Mouse (Mus musculus) stomach, postnatal 0 days (tissue): ENCODE results near the gene Tnip1.

ENCODE experiments used
- CTCF ChIP-seq: IDR thresholded peaks from 2 replicates; pipeline ENCODE4 v1.5.1; 2016; ENCODE audit warnings: antibody characterized with exemption, low read depth, mild to moderate bottlenecking, moderate library complexity
- EP300 ChIP-seq: optimal IDR thresholded peaks from 2 replicates; pipeline ENCODE3; 2016; ENCODE audit warnings: antibody characterized with exemption

GRCm38 (mm10) chr11:54930318-54930979 is 32.3 kb downstream of the Tnip1 start:
- TF ChIP-seq CTCF (peak; percentile 88), EP300 (no peak)
